Comparison of ENCODE assay signal across 8 mouse cellular contexts in the genomic region with DNA sequence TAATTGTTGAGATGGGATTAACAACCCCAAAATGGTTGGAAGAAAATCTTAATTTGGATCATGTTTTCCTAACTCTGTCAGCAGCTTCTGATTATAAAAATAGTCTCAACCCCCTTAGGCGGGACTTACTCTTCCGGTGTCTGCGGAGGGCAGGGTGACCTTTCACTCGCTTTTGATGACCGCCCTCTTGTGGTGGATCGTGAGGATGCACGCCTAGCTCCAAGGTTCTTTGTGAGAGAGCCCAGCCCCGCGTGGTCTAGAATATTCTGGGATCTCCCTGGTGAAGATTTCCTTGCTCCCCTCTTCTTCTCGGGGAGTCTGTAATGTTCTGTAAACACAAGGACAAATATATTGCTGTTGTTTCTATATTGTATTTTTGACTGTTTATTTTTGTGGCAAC. TPM values are rescaled to one million over a fixed set of nuclear protein-coding genes. Genes with fewer than 3 reads are reported as not detected.
DNase-seq lines count a peak whose midpoint lies in the region; ATAC-seq lines count a peak whose summit lies in the region.

No protein-coding gene starts in this region.

- H3K9me3 ChIP-seq in intestine, embryonic 15.5 days: no peaks in the 10 kb centered on the region

- ATAC-seq in intestine, embryonic 15.5 days: peak; percentile 89

- H3K9ac ChIP-seq in intestine, embryonic 15.5 days: no peak overlapping the region

- H3K27me3 ChIP-seq in intestine, embryonic 15.5 days (replicated peaks): no peaks in the 10 kb centered on the region

- peaks cover 4% of the 10 kb centered on the region for H3K4me1 ChIP-seq in intestine, embryonic 15.5 days (replicated peaks)

- H3K36me3 ChIP-seq in intestine, embryonic 15.5 days: no peaks in the 10 kb centered on the region

- WGBS in intestine, embryonic 15.5 days: under 1% methylated on average over 10 of the region's 10 CpGs

- H3K27ac ChIP-seq in intestine, embryonic 15.5 days: no peak overlapping the region

- H3K4me2 ChIP-seq in intestine, embryonic 15.5 days (replicated peaks): peak overlapping the region; percentile 38

- H3K4me3 ChIP-seq in intestine, embryonic 15.5 days (replicated peaks): no peak overlapping the region

- DNase-seq in adrenal gland, adult 2 months: peak; percentile 87
- peak; percentile 86 for DNase-seq in embryo, embryonic 11.5 days (ENCODE audit: low read depth, low spot score)
- DNase-seq in gastrocnemius, postnatal 36 days: peak; percentile 73 to 78
- DNase-seq in left cerebral cortex, postnatal 14 days (ENCODE audit: low spot score in 2 of 2): peak; percentile 84 to 87
- DNase-seq in mesoderm, embryonic 11.5 days (ENCODE audit: low read depth, low spot score): peak; percentile 92
- peak; percentile 67 for DNase-seq in right cerebral cortex, postnatal 25 days
- peak; percentile 73 to 83 for DNase-seq in urinary bladder, postnatal 36 days (ENCODE audit: low spot score in 2 of 2)

- intact Hi-C loops in gastrocnemius, postnatal 36 days (cut with DNase I): loop anchor here (1.0 to 5.0 kb wide), 2 partner anchors 98 to 230 kb away; a partner anchor contains a TSS
- intact Hi-C loops in left cerebral cortex, postnatal 14 days (cut with DNase I): loop anchor here (2.0 kb wide), 1 partner anchor 100 kb away; no protein-coding TSS in a partner anchor

RNA-seq across cellular contexts. Expression of a gene that starts 51.3 kb away (rescaled TPM):
- 1 to 10 TPM; 3.5 to 7.3 TPM for total RNA-seq in adrenal gland, adult 2 months (2021)
- 12.9 and 14.2 TPM in 2 replicates for polyA plus RNA-seq in adrenal gland, adult 2 months (2012; rRNA removed)
- 1 to 10 TPM; 1.5 TPM for total RNA-seq in gastrocnemius, postnatal 36 days (2021)
- polyA plus RNA-seq in intestine, embryonic 15.5 days (2015; fragmentation: Nextera tagmentation; extraction: Ambion mirVana): 43.1 and 46.5 TPM in 2 replicates
- 1 to 10 TPM in 1 of 2 experiments, under 1 TPM in 1; 0.88 to 1.1 TPM for total RNA-seq in left cerebral cortex, postnatal 14 days (2021)
